Mouse (Mus musculus) layer of hippocampus, adult 11-12 months (tissue): ENCODE data around the gene Btnl6.
A peak's percentile ranks its signal among the peaks of the same experiment; 100 is the strongest.
"Not testable (repeated sequence)": the region's sequence is repeated elsewhere in the genome, so short reads cannot be mapped to it uniquely, and the experiment has no call there.

Source experiments
- DNase-seq: peaks from one replicate; pipeline ENCODE4 v3.0.0; 2022; ENCODE audit warnings: low spot score

Gene Btnl6

DNA sequence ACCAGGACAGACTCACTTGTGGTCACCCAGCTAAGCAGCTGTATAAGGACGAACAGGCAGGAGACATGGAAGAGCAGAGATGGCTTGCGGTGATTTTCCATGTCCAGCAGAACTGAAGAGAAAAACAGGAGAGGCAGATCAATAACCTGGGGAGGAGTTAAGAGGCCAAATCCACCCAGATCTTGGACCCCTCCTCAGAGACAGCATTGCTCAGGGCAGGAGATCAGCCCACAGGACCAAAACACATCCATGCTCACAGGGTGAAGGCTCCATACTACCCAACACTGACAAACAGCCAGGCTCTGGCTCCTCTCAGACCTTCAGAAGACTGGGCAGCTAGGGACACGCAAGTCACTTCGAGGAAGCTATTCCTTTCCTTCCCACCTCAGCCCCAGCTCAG, at the start of gene Btnl6:
TSS of gene Btnl6 (minus strand) at position 101 of the 400 bp plus-strand sequence.
- no peak for DNase-seq

DNA sequence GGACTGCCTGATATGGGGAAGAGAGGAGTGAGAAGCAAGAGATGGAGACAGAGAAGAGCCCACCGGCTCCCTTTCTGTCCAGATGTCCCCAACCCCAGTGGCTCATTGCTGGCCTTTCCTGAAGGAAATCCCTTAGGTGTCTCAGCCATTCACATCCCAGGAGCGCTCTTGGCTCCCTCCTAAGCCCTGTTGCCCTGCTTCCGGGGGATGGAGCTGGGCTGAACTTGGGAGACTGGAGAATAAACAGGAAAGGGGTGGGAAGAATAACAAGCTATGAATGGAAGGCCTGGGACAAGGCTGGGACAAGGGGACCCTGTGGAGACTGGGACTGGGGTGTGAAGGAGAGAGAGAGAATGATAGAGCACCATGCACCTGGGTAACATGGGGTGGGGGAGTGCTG, 47.6 kb upstream of the Btnl6 start:
- no peak for DNase-seq

DNA sequence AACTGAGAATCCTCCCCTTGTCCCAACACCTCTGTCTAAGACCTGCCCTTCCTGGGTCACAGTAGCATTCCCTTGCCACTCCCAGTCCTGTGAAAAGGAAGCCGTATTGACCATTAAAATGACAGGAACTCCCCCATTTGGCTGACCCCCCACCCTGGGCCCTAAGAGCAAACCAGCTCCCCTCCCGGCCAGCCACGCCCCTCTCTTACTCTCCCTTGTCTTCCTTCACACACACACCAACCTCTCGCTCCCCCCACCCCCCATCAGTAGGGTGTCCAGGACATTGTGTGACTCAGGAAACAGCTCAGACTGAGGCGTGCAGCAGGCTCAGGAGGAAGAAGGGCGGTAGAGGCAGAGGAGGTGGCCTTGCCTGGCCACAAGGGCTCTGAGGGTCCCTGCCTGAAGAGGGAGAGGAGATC, 46.9 kb upstream of the Btnl6 start, which contains the start of gene Notch4:
TSS of gene Notch4 (plus strand) at position 266 of the 419 bp plus-strand sequence.
- no peak for DNase-seq

DNA sequence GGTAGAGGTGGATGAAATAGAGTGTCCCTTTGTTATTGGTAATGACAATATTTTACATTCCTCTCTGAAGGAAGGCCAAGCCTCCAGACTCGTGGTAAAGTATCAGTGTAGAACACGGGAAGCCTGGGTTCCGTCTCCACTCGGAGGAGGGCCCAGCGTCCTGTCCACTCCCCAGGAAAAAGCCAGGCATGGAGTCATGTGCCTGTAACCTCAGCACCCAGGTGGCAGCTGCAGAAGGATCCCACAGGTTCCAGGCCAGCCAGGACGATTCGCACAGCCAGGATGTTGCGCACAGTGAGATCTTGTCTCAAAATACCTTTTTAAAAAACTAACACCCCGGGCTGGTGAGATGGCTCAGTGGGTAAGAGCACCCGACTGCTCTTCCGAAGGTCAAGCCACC, 46.2 kb upstream of the Btnl6 start:
- no peak for DNase-seq

DNA sequence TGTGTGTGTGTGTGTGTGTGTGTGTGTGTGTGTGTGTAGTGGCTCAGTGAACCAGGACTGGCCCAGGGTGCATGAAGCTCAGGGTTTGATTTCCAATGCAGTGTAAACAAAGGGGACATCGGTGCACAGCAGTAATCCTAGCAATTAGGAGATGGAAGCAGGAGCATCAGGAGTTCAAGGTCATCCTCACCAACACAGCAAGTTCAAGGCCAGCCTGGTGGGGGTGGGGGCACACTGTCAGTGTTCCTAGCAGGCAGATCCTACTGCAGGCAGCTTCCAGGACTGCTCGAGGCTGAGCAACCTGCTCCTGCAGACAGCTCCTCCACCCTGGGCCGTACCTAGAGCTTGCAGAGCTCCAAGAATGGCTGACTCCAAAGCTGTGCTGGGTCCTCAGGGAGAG, 45.4 kb upstream of the Btnl6 start:
- no peak for DNase-seq

DNA sequence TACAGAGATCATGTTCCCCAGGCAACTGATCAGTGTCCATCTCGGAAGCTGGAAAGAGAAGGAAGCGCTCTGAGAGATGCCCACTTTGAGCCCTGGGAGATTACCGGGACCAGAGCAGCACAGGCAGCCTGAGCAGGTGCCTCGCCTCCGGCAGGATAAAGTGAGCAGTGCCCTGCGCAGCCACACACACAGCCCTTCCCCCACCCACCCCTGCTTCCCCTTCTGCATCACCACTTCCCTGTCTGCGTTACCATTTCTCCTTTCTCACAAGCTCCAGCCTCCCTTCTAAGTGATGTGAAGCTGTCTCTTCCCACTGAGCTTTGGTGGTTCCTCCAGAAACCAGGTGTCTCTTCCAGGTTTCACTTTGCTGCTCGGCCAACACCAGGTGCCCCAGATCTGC, 44.0 kb upstream of the Btnl6 start:
- DNase-seq = no peak

DNA sequence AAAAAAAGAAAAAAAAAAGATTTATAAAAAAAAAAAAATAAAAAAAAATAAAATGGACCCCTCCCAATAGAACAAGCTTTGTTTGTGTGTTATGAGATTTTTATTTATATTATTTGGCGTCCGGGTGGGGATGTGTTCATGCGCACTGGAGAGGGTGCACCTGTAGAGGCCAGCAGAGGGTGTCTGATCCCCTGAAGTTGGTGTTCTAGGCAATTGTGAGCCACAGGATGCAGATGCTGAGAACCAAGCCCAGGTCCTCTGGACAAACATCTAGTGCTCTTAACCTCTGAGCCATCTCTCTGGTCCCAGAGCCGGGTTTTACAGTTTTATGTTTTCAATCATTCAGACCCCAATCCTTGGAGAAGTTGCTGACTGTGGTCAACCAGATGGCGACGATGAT, 43.3 kb upstream of the Btnl6 start:
- DNase-seq = no peak

DNA sequence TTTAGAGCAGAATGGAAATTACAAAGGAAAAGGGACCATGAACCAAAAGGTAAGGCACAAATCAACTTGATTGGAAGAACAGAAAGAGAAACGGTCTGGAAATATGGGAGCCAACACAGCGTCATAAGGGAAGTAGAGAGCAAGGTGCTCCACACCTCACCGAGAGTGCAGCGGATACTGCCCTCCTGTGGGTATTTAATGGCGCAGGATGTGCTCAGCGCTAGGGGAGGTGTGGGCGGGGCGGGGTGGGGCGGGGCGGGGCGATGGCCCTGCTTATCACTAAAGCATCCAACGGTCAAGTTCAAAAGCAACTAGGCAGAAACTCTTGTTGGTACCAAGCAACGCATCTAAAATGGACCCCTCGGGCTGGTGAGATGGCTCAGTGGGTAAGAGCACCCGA, 42.7 kb upstream of the Btnl6 start:
- no peak for DNase-seq

DNA sequence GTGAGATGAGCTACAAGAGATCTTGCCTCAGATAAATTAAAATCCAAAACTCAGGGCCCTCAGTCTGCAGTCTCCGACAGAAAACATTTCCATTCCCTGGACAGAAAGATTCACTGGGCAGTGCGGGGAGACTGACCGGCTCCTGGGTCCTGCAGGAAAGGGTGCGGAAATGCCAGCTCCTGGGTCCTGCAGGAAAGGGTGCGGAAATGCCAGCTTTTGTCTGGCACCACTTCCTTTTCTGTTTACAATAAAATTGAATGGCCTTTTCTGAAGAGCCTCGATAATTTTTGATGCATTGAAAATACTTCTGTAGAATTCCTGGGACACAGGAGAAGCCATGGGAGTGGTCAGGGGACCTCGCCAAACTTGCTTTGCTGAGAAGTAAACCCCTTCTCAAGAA, 42.0 kb upstream of the Btnl6 start:
- DNase-seq = no peak

DNA sequence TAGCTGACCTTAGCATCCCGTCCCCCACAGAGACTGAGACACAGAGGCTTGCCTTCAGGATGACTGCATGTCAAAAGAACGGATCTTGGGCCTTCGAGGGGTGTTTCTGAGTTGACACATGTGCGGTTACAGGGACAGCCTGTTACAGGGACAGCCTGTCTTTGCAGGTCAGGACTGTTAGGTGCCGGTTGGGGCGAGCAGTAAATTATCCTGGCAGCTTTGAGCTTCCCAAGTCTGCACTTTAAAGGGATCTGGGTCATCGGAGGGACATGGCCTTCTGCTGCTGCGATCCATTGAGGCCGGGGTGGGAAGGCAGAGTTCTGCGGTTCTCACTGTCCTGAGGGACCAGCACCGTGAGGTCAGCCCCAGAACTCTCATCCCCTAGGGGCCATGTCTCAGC, 40.3 kb upstream of the Btnl6 start:
- no peak for DNase-seq

DNA sequence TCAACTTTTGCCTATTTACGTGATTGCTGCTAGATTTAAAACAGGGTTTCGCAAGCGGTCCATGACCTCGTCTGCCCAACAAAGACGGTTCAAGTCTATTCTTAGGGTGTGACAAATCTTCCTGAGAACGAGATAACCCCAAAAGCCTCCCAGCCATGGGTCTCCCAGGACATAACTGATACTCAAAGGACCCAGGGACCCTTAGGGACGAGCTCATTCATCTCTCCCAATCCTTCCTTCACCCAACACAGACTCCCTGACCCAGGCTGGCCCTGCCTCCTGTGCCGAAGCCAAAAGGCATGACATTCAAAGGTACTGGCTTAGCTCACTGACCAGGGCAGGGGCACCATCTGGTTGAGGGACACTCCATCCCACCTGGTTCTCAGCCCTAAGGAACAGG, 39.3 kb upstream of the Btnl6 start:
- DNase-seq = no peak

DNA sequence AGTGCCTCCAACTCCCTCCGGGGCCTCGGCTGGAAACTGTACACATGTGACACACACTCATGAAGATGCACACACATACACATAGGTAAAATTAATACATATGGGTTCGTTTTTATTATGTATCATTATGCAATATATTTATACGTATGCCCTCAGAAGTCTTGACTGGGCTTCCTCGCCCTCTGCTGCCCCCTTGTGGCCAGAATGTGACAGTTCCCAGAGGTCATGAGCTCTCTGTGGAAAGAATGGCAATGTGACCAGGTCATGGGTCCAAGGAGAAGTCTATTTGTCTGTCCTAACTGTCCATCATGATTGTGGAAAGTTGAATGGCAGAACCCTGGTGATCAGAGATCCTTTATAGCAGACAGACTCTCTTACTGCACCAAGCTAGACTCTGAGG, 38.3 kb upstream of the Btnl6 start:
- peak; percentile 81 for DNase-seq

DNA sequence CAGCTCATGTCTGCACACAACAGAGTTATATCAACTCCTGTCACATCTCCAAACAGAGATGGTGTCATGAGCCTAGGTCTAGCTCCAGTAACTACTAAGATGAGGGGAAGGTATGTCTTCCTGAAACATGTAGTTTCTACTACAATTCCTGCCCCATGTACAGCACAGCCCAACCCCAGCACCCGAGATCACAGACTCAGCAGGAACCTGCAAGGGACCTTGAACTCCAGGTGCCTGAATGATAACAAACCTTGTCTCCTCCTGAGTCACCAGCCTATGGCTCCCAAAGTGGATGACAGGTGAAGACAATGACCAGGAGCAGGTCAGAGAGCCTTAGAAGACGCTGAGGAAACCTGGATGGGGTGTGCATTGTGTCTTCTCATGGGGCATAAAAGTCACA, 32.7 kb upstream of the Btnl6 start:
- DNase-seq = no peak

DNA sequence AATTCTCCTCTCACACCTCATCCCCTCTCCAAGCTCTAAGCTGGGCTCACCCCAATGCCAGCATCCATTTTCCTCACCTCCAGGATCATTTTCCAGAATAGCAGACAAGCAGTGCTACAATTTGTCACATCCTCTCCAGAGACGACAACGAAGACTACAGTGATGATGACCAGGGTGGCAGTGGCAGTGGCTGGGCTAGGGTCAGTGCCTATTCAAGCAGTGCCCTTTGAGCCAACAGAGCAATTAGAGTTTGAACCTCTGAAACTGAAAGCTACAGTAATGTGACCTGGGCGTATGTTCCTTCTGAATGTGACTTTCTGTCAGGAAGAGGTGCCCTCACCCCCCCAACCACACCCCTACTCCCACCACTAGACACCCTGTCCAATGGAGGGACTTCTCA, 32.0 kb upstream of the Btnl6 start:
- no peak for DNase-seq

DNA sequence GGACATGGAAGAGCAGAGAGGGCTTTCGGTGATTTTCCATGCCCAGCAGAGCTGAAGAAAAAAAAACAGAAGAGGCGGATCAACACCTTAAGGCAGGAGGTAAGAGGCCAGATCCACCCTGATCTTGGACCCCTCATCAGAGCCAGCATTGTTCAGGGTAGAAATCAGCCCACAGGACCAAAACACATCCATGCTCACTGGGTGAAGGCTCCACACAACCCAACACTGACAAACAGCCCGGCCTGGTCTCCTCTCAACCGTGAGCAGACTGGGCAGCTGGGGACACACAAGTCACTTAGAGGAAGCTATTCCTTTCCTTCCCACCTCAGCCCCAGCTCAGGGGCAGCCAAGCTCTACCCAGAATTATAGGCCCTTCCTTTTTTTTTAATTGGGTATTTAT, 30.4 kb upstream of the Btnl6 start:
- no peak for DNase-seq

DNA sequence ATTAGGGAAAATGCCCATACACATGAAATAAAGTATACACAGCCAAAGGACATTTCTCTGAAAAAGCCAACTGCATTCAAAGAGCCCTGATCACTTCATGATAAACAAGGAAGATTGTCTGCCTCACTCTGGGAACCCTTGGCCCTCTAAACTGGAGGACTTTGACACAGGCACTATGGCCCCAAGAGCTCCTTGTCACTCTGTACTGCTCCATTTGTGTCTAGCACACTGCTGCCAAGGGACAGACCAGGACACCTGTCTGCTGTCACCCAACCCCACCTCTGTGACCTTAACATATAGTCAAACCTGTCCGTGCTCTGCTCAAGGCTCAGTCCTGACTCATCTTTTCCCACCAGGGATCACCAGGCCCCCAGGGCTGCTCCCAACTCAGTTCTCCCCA, 29.6 kb upstream of the Btnl6 start:
- no peak for DNase-seq

DNA sequence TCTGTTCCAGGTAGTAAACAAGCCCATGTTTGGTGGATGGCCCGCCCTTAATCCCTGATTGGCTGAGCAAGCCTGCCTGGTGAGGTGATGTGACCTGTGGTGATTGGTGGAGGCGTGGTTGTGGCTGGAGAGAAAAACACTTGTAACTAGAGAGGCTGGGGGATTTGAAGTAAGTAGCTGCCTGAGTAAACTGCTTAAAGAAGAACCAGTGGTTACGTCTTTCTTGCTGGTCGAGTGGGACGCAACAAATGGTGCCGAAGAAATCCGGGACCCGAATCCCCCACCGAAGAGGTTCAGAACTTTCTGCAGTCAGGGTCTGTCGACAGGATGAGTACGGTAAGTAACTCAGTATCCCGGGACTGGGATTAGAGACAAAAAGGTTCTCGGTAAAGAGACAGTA, 26.4 kb upstream of the Btnl6 start:
- DNase-seq = not testable (repeated sequence)

DNA sequence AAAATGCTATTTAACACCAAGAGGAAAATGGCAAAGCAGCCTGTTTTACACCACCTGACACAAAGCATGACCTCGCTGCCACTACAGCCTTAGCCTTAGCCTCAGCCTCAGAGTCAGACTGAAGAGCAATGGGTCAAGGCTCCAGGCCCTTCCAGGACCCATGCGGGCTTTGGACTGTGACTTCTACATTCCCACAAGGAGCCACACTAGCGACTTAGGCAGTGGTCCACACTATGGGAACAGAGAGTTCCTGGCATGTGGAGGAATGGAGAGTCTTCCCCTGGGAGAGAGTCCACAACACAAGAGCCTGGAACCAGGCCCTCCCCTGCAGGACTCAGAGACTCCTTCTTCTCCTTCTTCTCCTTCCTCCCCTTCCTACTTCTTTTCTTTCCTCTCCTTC, 15.5 kb upstream of the Btnl6 start:
- no peak for DNase-seq

DNA sequence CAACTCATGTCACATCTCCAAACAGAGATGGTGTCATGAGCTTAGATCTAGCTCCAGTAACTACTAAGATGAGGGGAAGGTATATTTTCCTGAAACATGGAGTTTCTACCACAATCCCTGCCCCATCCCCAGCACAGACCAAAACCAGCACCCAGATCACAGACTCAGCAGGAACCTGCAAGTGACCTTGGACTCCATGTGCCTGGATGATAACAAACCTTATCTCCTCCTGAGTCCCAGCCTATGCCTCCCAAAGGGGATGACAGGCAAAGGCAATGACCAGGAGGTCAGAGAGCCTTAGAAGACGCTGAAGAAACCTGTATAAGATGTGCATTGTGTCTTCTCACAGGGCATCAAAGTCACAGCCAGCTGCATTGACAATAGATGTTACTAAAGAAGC, 1.8 kb upstream of the Btnl6 start:
- DNase-seq = no peak

DNA sequence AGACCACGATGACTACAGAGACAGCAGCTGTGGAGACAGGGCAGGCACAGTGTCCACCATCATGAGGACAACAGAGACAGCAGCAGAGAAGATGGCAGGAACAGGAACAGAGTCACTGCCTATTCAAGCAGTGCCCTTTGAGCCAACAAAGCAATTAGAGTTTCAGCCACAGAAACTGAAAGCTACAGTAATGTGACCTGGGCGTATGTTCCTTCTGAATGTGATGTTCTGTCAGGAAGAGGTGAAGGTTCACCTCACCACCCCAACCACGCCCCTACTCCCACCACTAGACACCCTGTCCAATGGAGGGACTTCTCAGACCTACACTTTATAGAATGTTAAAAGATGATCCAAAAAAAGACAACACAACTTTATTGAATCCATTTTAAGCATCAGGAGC, 1.4 kb upstream of the Btnl6 start:
- not testable (repeated sequence) for DNase-seq

DNA sequence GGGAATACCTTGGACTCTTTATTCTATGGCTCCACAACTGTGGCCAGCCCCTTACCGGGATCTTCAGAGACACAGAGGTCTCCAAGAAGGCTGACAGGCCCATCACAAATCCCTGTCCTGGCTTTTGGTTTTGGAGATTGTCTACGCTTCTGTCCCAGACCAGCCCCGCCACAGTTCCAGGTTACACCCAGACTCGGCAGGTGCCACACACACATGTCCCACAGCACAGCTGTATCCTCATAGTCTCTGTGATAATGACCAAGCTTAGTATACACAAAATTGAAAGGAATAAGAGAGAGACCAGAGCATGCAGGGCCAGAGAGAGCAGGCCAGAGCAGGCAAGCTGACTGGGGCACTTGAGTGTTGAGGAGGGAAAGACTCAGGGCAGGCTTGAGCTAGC, 643 bp upstream of the Btnl6 start:
- no peak for DNase-seq

DNA sequence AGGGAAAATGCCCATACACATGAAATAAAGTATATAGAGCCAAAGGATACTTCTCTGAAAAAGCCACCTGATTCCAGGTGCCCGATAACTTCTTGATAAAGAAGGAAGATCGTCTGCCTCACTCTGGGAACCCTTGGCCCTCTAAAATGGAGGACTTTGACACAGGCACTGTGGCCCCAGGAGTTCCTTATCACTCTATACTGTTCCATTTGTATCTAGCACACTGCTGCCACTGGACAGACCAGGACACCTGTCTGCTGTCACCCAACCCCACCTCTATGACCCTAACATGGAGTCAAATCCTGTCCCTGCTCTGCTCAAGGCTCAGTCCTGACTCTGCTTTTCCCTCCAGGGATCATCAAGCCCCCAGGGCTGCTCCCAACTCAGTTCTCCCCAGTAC, 638 bp downstream of the Btnl6 start:
- DNase-seq = no peak

DNA sequence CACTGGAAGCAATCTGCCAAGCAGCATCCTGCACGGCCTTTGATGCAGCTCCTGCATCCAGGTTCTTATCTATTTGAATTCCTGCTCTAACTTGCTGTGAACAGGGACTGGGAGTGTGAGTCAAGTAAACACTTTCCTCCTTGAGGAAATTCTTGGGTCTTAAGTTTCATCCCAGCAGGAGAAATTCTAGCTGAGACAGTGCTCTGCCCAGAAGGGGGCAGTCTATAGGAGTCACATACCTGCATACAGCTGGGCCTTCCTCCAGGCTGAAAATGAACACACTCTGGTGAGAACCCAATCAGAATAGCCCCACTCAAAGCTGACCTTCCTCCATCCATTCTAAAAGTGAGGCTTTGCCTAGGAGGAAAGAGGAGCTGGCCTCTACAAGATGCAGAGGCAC, 5.4 kb downstream of the Btnl6 start:
- not testable (repeated sequence) for DNase-seq

DNA sequence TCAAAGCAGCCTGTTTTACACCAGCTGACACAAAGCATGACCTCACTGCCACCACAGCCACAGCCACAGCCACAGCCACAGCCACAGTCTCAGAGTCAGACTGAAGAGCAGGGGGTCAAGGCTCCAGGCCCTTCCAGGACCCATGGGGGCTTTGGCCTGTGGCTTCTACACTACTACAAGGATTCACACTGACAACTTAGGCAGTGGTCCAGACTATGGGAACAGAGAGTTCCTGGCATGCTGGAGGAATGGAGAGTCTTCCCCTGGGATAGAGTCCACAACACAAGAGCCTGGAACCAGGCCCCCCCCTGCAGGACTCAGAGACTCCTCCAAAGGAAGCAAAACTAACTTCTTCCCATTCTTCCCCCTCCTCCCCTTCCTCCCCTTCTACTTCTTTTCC, 9.6 kb downstream of the Btnl6 start:
- no peak for DNase-seq

DNA sequence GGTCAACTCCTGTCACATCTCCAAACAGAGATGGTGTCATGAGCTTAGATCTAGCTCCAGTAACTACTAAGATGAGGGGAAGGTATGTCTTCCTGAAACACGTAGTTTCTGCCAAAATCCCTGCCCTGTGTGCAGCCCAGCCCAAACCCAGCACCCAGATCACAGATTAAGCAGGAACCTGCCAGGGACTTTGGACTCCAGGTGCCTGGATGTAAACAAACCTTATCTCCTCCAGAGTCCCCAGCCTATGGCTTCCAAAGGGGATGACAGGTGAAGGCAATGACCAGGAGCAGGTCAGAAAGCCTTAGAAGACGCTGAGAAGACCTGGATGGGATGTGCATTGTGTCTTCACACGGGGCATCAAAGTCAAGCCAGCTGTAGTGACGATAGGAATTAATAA, 19.4 kb downstream of the Btnl6 start:
- not testable (repeated sequence) for DNase-seq
